Mouse (Mus musculus) testis, adult 2 months (tissue): ENCODE results near the gene Lmcd1. TPM values are rescaled to one million over a fixed set of nuclear protein-coding genes. Genes with fewer than 3 reads are reported as not detected.

Experiments used
- H3K27ac ChIP-seq: fragments of 200-500 bp; 2 replicates; pipeline ENCODE4 v1.5.1; 2012; ENCODE audit warnings: low read depth, low read length; ENCODE audit not compliant: control insufficient read depth, insufficient read depth
- H3K27me3 ChIP-seq: fragments of 200-500 bp; 2 replicates; pipeline ENCODE4 v1.6.1; 2012; ENCODE audit warnings: mild to moderate bottlenecking, low read length, moderate library complexity; ENCODE audit not compliant: control insufficient read depth, insufficient read depth
- H3K36me3 ChIP-seq: fragments of 200-500 bp; 2 replicates; pipeline ENCODE4 v1.6.1; 2012; ENCODE audit warnings: mild to moderate bottlenecking, low read length; ENCODE audit not compliant: control insufficient read depth, insufficient read depth
- H3K4me1 ChIP-seq: fragments of 200-500 bp; 2 replicates; pipeline ENCODE4 v1.6.1; 2012; ENCODE audit warnings: low read length; ENCODE audit not compliant: control insufficient read depth, insufficient read depth
- H3K4me3 ChIP-seq: fragments of 200-500 bp; 2 replicates; pipeline ENCODE4 v1.5.1; 2012; ENCODE audit warnings: low read depth, mild to moderate bottlenecking, low read length, moderate library complexity, mixed read lengths; ENCODE audit not compliant: control insufficient read depth
- CTCF ChIP-seq: fragments of 200-500 bp; IDR thresholded peaks from 2 replicates; pipeline ENCODE4 v1.5.1; 2012; ENCODE audit warnings: low read depth, mild to moderate bottlenecking, inconsistent platforms, low read length, moderate library complexity; ENCODE audit not compliant: control insufficient read depth, insufficient read depth, insufficient replicate concordance
- POLR2A ChIP-seq: fragments of 200-500 bp; IDR thresholded peaks from 2 replicates; pipeline ENCODE4 v1.6.1; 2012; ENCODE audit warnings: low read depth, mild to moderate bottlenecking, inconsistent platforms, low read length, moderate library complexity; ENCODE audit not compliant: control insufficient read depth
- polyA plus RNA-seq: library from polyadenylated mRNA; depleted of rRNA; stranded (reverse); fragments of >200 nt; gene quantifications from 2 replicates; pipeline ENCODE4 v1.2.3, GENCODE M21; 2012

The Lmcd1 gene
- polyA plus RNA-seq, 1 experiment, result 1.4 TPM

DNA sequence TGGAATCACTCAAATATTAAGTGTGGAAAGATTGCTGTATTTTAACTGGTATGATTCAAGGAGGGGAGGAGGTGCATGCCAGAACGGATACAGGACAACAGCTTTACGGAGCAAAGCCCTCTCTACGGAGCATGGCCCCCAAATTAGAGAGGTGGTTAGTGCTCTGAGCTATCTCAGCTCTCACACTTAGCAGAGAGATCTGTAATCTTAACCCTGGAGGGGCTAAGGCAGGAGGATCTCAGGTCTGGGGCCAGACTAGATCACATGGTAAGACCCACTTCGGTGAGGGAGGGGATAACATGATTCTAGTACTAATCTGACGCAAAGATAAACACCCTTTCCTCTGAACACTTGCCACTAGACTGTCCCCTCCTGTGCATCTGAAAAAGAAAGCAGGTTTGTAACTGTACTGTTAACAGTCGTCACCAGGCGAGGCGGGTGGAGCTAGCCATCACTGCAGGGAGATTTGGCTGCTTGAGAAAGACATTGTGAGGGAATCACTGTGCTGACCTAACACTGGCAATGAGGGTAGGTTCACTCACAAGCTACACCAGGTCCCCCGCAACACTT, 29.3 kb downstream of the Lmcd1 start:
- Histone ChIP-seq H3K36me3 (no peaks in the 10 kb centered on the region), H3K4me3 (no peak overlapping the region), H3K4me1 (no peaks in the 10 kb centered on the region), H3K27me3 (no peaks in the 10 kb centered on the region), H3K27ac (no peak overlapping the region)
- TF ChIP-seq POLR2A (no peak), CTCF (no peak)

DNA sequence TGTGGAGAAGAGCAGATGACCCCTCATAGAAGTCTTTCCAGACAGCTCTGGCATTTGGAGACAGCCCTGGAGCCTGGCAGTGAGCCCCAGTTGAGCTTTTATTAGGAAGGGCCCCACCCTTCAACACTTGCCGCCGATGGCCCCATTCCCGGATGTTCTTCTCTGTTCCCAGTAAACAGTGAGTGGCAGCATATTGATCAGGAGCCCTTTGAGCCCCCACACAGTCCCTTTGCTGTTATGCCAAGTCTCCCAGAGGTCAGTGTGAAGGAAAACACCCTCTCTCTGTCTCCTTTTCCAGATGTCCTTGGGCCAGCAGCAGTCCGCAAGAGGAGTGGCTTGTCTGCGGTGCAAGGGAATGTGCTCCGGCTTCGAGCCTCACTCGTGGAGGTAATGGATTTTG, 31.2 kb downstream of the Lmcd1 start:
- Histone ChIP-seq H3K27me3 (no peaks in the 10 kb centered on the region), H3K27ac (peak overlapping the region; percentile 49), H3K36me3 (no peaks in the 10 kb centered on the region), H3K4me3 (no peak overlapping the region), H3K4me1 (no peaks in the 10 kb centered on the region)
- TF ChIP-seq CTCF (no peak), POLR2A (no peak)

DNA sequence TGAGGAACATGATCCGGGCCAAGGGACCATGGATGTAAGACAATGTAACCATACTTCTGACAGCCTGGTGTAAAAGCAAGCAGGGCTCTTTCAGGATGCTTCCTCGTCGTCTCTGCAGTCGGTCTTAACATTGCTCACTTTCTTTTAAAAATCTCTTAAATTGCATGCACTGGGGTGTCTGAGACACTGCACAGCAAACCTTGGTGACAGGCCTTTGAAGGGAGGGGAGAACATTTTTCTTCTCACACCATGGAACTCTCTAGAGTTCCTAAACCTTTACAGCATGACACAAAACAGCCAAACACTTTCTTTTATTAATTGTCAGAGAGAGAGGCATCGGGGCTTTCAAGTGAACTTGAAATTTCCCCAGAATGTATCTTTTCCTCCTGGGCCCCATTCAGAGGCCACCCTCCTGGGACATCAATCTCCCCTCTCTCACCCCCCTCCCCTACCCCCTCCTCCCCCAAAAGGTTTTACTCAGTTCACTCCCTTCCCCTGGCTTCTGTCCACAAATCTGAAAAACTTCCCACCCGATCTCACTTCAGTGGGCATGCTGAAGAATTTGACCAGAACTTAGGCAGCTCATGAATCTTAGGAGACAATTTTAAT, 35.9 kb downstream of the Lmcd1 start:
- TF ChIP-seq CTCF (no peak), POLR2A (no peak)

DNA sequence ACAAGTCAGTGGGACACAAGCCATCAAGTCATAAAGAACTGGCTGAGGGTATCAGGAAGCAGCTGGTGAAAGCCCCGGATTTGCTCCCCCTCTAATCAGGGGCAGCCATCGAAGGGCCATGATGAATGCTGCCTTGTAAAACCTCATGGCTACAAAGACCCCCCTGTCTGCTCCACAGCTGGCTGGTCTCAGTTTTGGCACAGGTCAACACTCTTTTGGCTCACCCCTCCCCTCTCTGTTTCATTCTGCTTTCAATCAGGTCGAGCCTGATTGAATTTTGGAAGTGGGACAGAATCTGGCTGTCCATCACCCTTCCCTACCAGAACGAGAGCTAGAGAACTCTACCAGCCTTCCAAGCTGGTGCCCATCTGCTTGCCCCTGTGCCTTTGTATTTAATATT, 37.8 kb downstream of the Lmcd1 start:
- H3K4me1 ChIP-seq, result no peaks in the 10 kb centered on the region
- H3K27me3 ChIP-seq, result no peaks in the 10 kb centered on the region
- H3K4me3 ChIP-seq, result no peak overlapping the region
- no peak overlapping the region for H3K27ac ChIP-seq
- no peak for TF ChIP-seq POLR2A
- TF ChIP-seq CTCF, result no peak
- no peaks in the 10 kb centered on the region for H3K36me3 ChIP-seq

More for the DNA sequence above, 35.9 kb downstream of the Lmcd1 start:
- Histone ChIP-seq H3K4me1 (no peaks in the 10 kb centered on the region), H3K27ac (no peak overlapping the region), H3K36me3 (no peaks in the 10 kb centered on the region), H3K4me3 (no peak overlapping the region), H3K27me3 (no peaks in the 10 kb centered on the region)

DNA sequence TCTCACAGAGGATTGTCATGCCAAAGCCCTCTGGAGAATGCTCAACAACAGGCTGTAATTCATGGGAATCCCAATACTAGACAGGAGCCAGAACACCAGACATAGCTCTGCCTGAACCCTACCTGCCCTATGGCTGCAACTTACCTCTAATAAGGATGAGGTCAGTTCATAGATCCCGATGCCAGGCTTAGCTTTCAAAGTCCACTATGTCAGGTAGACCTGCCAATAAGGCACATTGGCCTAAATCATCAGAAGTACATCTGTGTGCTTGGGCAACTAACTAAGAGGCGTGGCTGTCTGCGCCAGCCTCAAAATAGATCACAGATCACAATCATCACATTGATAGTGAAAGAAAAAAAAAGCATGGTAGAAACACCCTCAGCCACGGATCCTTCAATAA, 45.9 kb downstream of the Lmcd1 start:
- Histone ChIP-seq H3K27ac (no peak overlapping the region), H3K36me3 (no peaks in the 10 kb centered on the region), H3K27me3 (no peaks in the 10 kb centered on the region), H3K4me1 (no peaks in the 10 kb centered on the region), H3K4me3 (no peak overlapping the region)
- TF ChIP-seq POLR2A (no peak), CTCF (no peak)

DNA sequence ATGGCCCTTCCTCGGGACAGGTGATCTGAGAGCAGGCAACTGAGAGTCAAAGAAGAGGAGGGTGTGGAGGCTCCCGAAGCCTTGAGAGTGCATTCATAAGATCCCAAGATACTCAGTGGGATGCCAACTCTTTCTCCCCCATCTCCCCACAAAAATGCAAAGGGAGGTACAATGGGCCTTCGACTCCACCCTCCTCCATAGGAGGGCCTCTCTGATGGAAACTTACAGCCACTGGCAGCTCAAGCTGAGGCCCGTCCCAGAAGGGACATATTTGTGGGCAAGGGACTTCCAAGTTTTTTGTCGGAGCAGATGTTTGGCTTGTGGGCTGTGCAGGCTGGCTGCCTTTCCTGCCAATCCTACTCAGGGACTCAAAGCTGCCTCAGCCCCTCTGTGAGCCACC, 47.1 kb downstream of the Lmcd1 start:
- TF ChIP-seq CTCF, result no peak
- TF ChIP-seq POLR2A, result no peak

DNA sequence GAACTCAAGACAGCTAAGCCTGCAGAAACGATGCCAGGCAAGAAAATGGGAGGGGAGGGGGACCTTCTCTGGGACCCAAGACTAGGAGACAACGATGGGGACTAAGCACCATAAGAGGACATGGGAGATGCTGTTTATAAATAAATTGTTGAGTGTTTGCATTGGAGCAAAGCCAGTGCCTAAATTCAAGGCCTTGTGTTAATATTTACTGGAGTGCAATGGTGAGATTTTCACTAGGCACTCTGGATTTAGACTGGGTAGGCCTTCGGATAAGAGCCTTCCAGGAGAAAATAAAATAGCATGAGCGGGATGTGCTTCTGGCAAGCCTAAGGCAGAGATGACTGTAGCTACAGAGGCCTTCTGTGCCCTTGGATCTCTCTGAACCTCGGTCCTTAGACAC, 49.4 kb downstream of the Lmcd1 start:
- peak overlapping the region; percentile 24; the same call in 1 of the 2 replicates for H3K27ac ChIP-seq
- H3K4me1 ChIP-seq, result no peaks in the 10 kb centered on the region
- H3K36me3 ChIP-seq, result no peaks in the 10 kb centered on the region
- H3K27me3 ChIP-seq, result no peaks in the 10 kb centered on the region
- TF ChIP-seq CTCF, result no peak
- TF ChIP-seq POLR2A, result no peak
- H3K4me3 ChIP-seq, result no peak overlapping the region

More for the DNA sequence above, 47.1 kb downstream of the Lmcd1 start:
- H3K4me3 ChIP-seq, result no peak overlapping the region
- H3K27me3 ChIP-seq, result no peaks in the 10 kb centered on the region
- H3K27ac ChIP-seq, result no peak overlapping the region
- no peaks in the 10 kb centered on the region for H3K36me3 ChIP-seq
- no peaks in the 10 kb centered on the region for H3K4me1 ChIP-seq
